8 mouse cellular contexts compared by ENCODE assay signal in the genomic region with DNA sequence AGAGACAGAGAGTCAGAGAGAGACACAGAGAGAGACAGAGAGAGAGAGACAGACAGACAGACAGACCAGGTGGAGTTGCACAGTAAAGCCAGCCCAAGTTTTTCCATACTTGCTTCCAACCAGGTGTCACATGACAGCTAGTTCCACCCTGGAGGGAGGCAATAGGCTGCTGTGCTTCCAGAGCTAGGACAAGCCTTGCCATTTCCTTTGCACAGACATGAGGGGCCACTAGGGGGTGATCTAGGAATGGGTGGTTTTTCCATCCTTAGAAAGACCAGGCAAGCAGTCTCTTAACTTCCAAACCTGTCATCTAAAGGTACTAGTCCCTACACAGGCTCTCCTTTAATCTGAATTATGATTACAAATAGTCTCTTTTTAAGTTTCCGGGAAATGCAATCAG.
A peak's percentile ranks its signal among the peaks of the same experiment; 100 is the strongest.
DNase-seq lines count a peak whose midpoint lies in the region; ATAC-seq and TF ChIP-seq lines count a peak whose summit lies in the region.

No protein-coding gene starts in this region.

- no peak for TF ChIP-seq POLR2A in ES-Bruce4 (IDR thresholded peaks at IDR 0.05; ENCODE audit: insufficient read depth, low read length)
- no peak for TF ChIP-seq POLR2A in bone marrow, adult 2 months (IDR thresholded peaks at IDR 0.05; ENCODE audit: borderline replicate concordance, control insufficient read depth, low read depth, low read length)

- no peaks in the 10 kb centered on the region for H3K4me1 ChIP-seq in ES-Bruce4 (ENCODE audit: control insufficient read depth, insufficient read depth, low read length)
- H3K4me1 ChIP-seq in bone marrow, adult 2 months (ENCODE audit: control insufficient read depth, insufficient read depth, low read length): peaks cover 1% of the 10 kb centered on the region; the same call in 1 of the 2 replicates
- H3K4me1 ChIP-seq in forebrain, embryonic 13.5 days: peaks cover 37% of the 10 kb centered on the region
- H3K4me1 ChIP-seq in heart, embryonic 16.5 days (ENCODE audit: control insufficient read depth, insufficient read depth, low read length): peaks cover 47% of the 10 kb centered on the region

- peak; percentile 82 for DNase-seq in kidney, postnatal 14 days
- peak; percentile 52 to 74 for DNase-seq in lung, adult 18-20 months
- DNase-seq in retina, adult 2 months (ENCODE audit: low read depth, low spot score): peak; percentile 20
- peak; percentile 11 to 13 for DNase-seq in thymus, postnatal 36 days

- H3K9me3 ChIP-seq in ES-Bruce4 (replicated peaks; ENCODE audit: control insufficient read depth, insufficient read depth, low read length, poor library complexity, severe bottlenecking): no peaks in the 10 kb centered on the region
- no peaks in the 10 kb centered on the region for H3K9me3 ChIP-seq in forebrain, embryonic 13.5 days (replicated peaks)
- no peaks in the 10 kb centered on the region for H3K9me3 ChIP-seq in heart, embryonic 16.5 days (replicated peaks; ENCODE audit: control insufficient read depth, low read length)

- peak; percentile 35 for TF ChIP-seq CTCF in ES-Bruce4 (IDR thresholded peaks at IDR 0.05; ENCODE audit: low read depth, low read length)
- TF ChIP-seq CTCF in bone marrow, adult 2 months (IDR thresholded peaks at IDR 0.05; ENCODE audit: control insufficient read depth, insufficient read depth, low read length): peak; percentile 50

- no peak overlapping the region for H3K4me3 ChIP-seq in ES-Bruce4 (ENCODE audit: low read depth, low read length)
- H3K4me3 ChIP-seq in bone marrow, adult 2 months (replicated peaks; ENCODE audit: control insufficient read depth, low read depth, low read length): no peak overlapping the region
- H3K4me3 ChIP-seq in forebrain, embryonic 13.5 days: no peak overlapping the region
- H3K4me3 ChIP-seq in heart, embryonic 16.5 days (ENCODE audit: low read length): no peak overlapping the region

- H3K27ac ChIP-seq in ES-Bruce4 (ENCODE audit: insufficient read depth, low read length): no peak overlapping the region
- no peak overlapping the region for H3K27ac ChIP-seq in bone marrow, adult 2 months (ENCODE audit: control insufficient read depth, insufficient read depth, low read depth, low read length, poor library complexity)
- H3K27ac ChIP-seq in forebrain, embryonic 13.5 days: no peak overlapping the region
- no peak overlapping the region for H3K27ac ChIP-seq in heart, embryonic 16.5 days (ENCODE audit: low read length)

- no peaks in the 10 kb centered on the region for H3K27me3 ChIP-seq in ES-Bruce4 (ENCODE audit: control insufficient read depth, insufficient read depth, low read length, poor library complexity, severe bottlenecking)
- H3K27me3 ChIP-seq in forebrain, embryonic 13.5 days: peaks cover 42% of the 10 kb centered on the region
- H3K27me3 ChIP-seq in heart, embryonic 16.5 days (ENCODE audit: control insufficient read depth, insufficient read depth, low read length): no peaks in the 10 kb centered on the region

- no peaks in the 10 kb centered on the region for H3K36me3 ChIP-seq in ES-Bruce4 (ENCODE audit: control insufficient read depth, insufficient read depth, low read length, poor library complexity, severe bottlenecking)
- H3K36me3 ChIP-seq in forebrain, embryonic 13.5 days (ENCODE audit: poor library complexity, severe bottlenecking): no peaks in the 10 kb centered on the region
- no peaks in the 10 kb centered on the region for H3K36me3 ChIP-seq in heart, embryonic 16.5 days (ENCODE audit: control insufficient read depth, insufficient read depth)

- WGBS in bone marrow, adult 2 months: 26% methylated on average over 1 of the region's 1 CpGs
- WGBS in forebrain, embryonic 13.5 days: 26% methylated on average over 1 of the region's 1 CpGs
- 21% methylated on average over 1 of the region's 1 CpGs for WGBS in heart, embryonic 16.5 days

- no peak overlapping the region for H3K4me2 ChIP-seq in forebrain, embryonic 13.5 days
- H3K4me2 ChIP-seq in heart, embryonic 16.5 days (ENCODE audit: low read depth, low read length): no peak overlapping the region

- TF ChIP-seq EP300 in ES-Bruce4 (IDR thresholded peaks at IDR 0.05; ENCODE audit: insufficient read depth, low read depth, low read length): no peak

- peak; percentile 63 for ATAC-seq in forebrain, embryonic 13.5 days
- peak; percentile 67; the same call in 1 of the 2 replicates for ATAC-seq in heart, embryonic 16.5 days (replicated peaks; ENCODE audit: extremely low read depth, insufficient read depth, low FRiP score)

- H3K9ac ChIP-seq in ES-Bruce4 (ENCODE audit: low read depth, poor library complexity, severe bottlenecking): no peak overlapping the region
- H3K9ac ChIP-seq in forebrain, embryonic 13.5 days: no peak overlapping the region
- no peak overlapping the region for H3K9ac ChIP-seq in heart, embryonic 16.5 days (ENCODE audit: low read length)

Comparison
In these comparisons a context has a peak if more than half of its experiments do, and no peak if none do; other contexts are left out.
1. DNase-seq: peak in every context shown above with its lines; median percentile 82 in kidney, postnatal 14 days; 63 in lung, adult 18-20 months; 20 in retina, adult 2 months; 12 in thymus, postnatal 36 days.